Comparison of ENCODE assay signal across 10 mouse cellular contexts in genomic region chr1:133797327-133797978, GRCm38 (mm10). TPM values are rescaled to one million over a fixed set of nuclear protein-coding genes. Genes with fewer than 3 reads are reported as not detected.
DNase-seq lines count a peak whose midpoint lies in the region; ATAC-seq lines count a peak whose summit lies in the region.
"Had no signal": no experiment of that assay in that cellular context is flagged by ENCODE, and none has a peak within 500 bp of the region (broad histone marks: within the 10 kb centered on the region; RNA-seq: fewer than 3 reads in every experiment).

No protein-coding gene starts in this region.

- no peak for ATAC-seq in heart, embryonic 12.5 days (ENCODE audit: insufficient number of reproducible peaks, low FRiP score)
- ATAC-seq in neural tube, embryonic 12.5 days (ENCODE audit: low FRiP score, low read depth), result no peak
- no peak for ATAC-seq in limb, embryonic 13.5 days (ENCODE audit: low FRiP score, low read depth)
- no peak for ATAC-seq in stomach, embryonic 16.5 days (ENCODE audit: insufficient read depth, low FRiP score)
- no peak for ATAC-seq in megakaryocyte progenitor cell, adult 5-6 weeks (replicated peaks; ENCODE audit: poor library complexity)

- peaks cover 51% of the 10 kb centered on the region for H3K4me1 ChIP-seq in heart, embryonic 12.5 days (replicated peaks)
- H3K4me1 ChIP-seq in neural tube, embryonic 12.5 days, result peaks cover 39% of the 10 kb centered on the region
- peaks cover 39% of the 10 kb centered on the region for H3K4me1 ChIP-seq in limb, embryonic 13.5 days
- H3K4me1 ChIP-seq in stomach, embryonic 16.5 days (ENCODE audit: control insufficient read depth, insufficient read depth, low read length), result peaks cover 38% of the 10 kb centered on the region

- H3K9ac ChIP-seq in heart, embryonic 12.5 days, result peak overlapping the region; percentile 82
- no peak overlapping the region for H3K9ac ChIP-seq in neural tube, embryonic 12.5 days
- H3K9ac ChIP-seq in limb, embryonic 13.5 days, result no peak overlapping the region
- H3K9ac ChIP-seq in stomach, embryonic 16.5 days (ENCODE audit: low read length), result no peak overlapping the region

- DNase-seq in heart, adult 11 months, result no peak
- no peak for DNase-seq in neural tube, embryonic 10.5 days (ENCODE audit: extremely low spot score, low spot score)
- no peak for DNase-seq in cerebellum, adult 9-11 months
- DNase-seq: cerebellum, adult 11 months; right cerebral cortex, postnatal 14 days had no signal

- no peaks in the 10 kb centered on the region for H3K27me3 ChIP-seq in heart, embryonic 12.5 days (replicated peaks)
- no peaks in the 10 kb centered on the region for H3K27me3 ChIP-seq in neural tube, embryonic 12.5 days (replicated peaks)
- H3K27me3 ChIP-seq in limb, embryonic 13.5 days, result peaks cover 9% of the 10 kb centered on the region; the same call in 1 of the 2 replicates
- H3K27me3 ChIP-seq in stomach, embryonic 16.5 days (ENCODE audit: control insufficient read depth, insufficient read depth, low read length), result no peaks in the 10 kb centered on the region

- WGBS in heart, embryonic 12.5 days, result 32% methylated on average over 1 of the region's 1 CpGs
- WGBS in neural tube, embryonic 12.5 days, result 38% methylated on average over 1 of the region's 1 CpGs
- 80% methylated on average over 1 of the region's 1 CpGs for WGBS in limb, embryonic 13.5 days
- 61% methylated on average over 1 of the region's 1 CpGs for WGBS in stomach, embryonic 16.5 days

- peak overlapping the region; percentile 86 for H3K4me3 ChIP-seq in heart, embryonic 12.5 days
- no peak overlapping the region for H3K4me3 ChIP-seq in neural tube, embryonic 12.5 days
- no peak overlapping the region for H3K4me3 ChIP-seq in limb, embryonic 13.5 days
- H3K4me3 ChIP-seq in stomach, embryonic 16.5 days (replicated peaks; ENCODE audit: low read length), result peak overlapping the region; percentile 77; the same call in 1 of the 2 replicates

- H3K4me2 ChIP-seq in heart, embryonic 12.5 days, result peak overlapping the region; percentile 87
- H3K4me2 ChIP-seq in neural tube, embryonic 12.5 days (replicated peaks), result peak overlapping the region; percentile 94
- H3K4me2 ChIP-seq in limb, embryonic 13.5 days (replicated peaks), result peak overlapping the region; percentile 94; the same call in 1 of the 2 replicates
- H3K4me2 ChIP-seq in stomach, embryonic 16.5 days (ENCODE audit: low read depth, low read length), result peak overlapping the region; percentile 93

- H3K36me3 ChIP-seq in heart, embryonic 12.5 days, result peaks cover 7% of the 10 kb centered on the region; the same call in 1 of the 2 replicates
- no peaks in the 10 kb centered on the region for H3K36me3 ChIP-seq in neural tube, embryonic 12.5 days
- no peaks in the 10 kb centered on the region; the same call in 1 of the 2 replicates for H3K36me3 ChIP-seq in limb, embryonic 13.5 days
- H3K36me3 ChIP-seq in stomach, embryonic 16.5 days (ENCODE audit: control insufficient read depth, insufficient read depth, low read length), result no peaks in the 10 kb centered on the region

- H3K27ac ChIP-seq in heart, embryonic 12.5 days (ENCODE audit: poor library complexity, severe bottlenecking), result peak overlapping the region; percentile 82; the same call in 1 of the 2 replicates
- H3K27ac ChIP-seq in neural tube, embryonic 12.5 days, result no peak overlapping the region
- no peak overlapping the region for H3K27ac ChIP-seq in limb, embryonic 13.5 days
- H3K27ac ChIP-seq in stomach, embryonic 16.5 days (ENCODE audit: low read length), result no peak overlapping the region

- H3K9me3 ChIP-seq in heart, embryonic 12.5 days (replicated peaks), result no peaks in the 10 kb centered on the region
- H3K9me3 ChIP-seq in neural tube, embryonic 12.5 days, result no peaks in the 10 kb centered on the region
- no peaks in the 10 kb centered on the region for H3K9me3 ChIP-seq in limb, embryonic 13.5 days
- no peaks in the 10 kb centered on the region for H3K9me3 ChIP-seq in stomach, embryonic 16.5 days (replicated peaks; ENCODE audit: control insufficient read depth, low read length)

RNA-seq across cellular contexts. Expression of gene Atp2b4, which starts 3.4 kb away (rescaled TPM):
- 24.5 and 29.6 TPM in 2 replicates for polyA plus RNA-seq in heart, embryonic 12.5 days (2016; fragmentation: Nextera tagmentation; extraction: Ambion mirVana)
- 8.6 and 10.2 TPM in 2 replicates for polyA plus RNA-seq in neural tube, embryonic 12.5 days (2016; fragmentation: Nextera tagmentation; extraction: Ambion mirVana)
- 11.7 and 15.3 TPM in 2 replicates for polyA plus RNA-seq in limb, embryonic 13.5 days (2015; fragmentation: Nextera tagmentation; extraction: Ambion mirVana)
- 22.3 and 23.9 TPM in 2 replicates for polyA plus RNA-seq in stomach, embryonic 16.5 days (2015; fragmentation: Nextera tagmentation; extraction: Ambion mirVana)
- 33.6 and 40.5 TPM in 2 replicates for total RNA-seq in megakaryocyte progenitor cell, adult 5-6 weeks (2015)
- total RNA-seq in megakaryocyte progenitor cell, adult 5-6 weeks (2017), result 30.7 and 34.7 TPM in 2 replicates

Comparison
In these comparisons a context has a peak if more than half of its experiments do, and no peak if none do; other contexts are left out.
1. H3K4me3 ChIP-seq: peak in heart, embryonic 12.5 days (single experiment) and stomach, embryonic 16.5 days (single experiment); none in neural tube, embryonic 12.5 days (single experiment) and limb, embryonic 13.5 days (single experiment).
2. Peak in every context shown above with its lines, with median percentiles within 50 percentile points of each other: H3K4me2 ChIP-seq.